Mouse (Mus musculus): ENCODE measurements around the gene Daam1. TPM values are rescaled to one million over a fixed set of nuclear protein-coding genes. Genes with fewer than 3 reads are reported as not detected.
A peak's percentile ranks its signal among the peaks of the same experiment; 100 is the strongest.

Gene Daam1
- polyA plus RNA-seq, 1 experiment from 2014 or later, result 16.9 TPM

- H3K36me3 ChIP-seq, result no peaks in the 10 kb centered on the region
- ATAC-seq (ENCODE audit: low FRiP score, low read depth), result no peak
- no peak overlapping the region for H3K9ac ChIP-seq (replicated peaks)
- WGBS, result 75% methylated on average over 5 of the region's 5 CpGs
- no peaks in the 10 kb centered on the region for H3K9me3 ChIP-seq
- H3K4me2 ChIP-seq (replicated peaks), result no peak overlapping the region
- no peak overlapping the region for H3K27ac ChIP-seq (replicated peaks)
- H3K4me3 ChIP-seq, result no peak overlapping the region
- no peaks in the 10 kb centered on the region for H3K27me3 ChIP-seq
- 0 out of 2 replicates have a peak, but pooled peaks cover 3% of the 10 kb centered on the region for H3K4me1 ChIP-seq
Measured at GRCm38 (mm10) chr12:71848037-71848776, 17.3 kb downstream of the Daam1 start.

- Histone ChIP-seq H3K4me3 (no peak overlapping the region), H3K4me2 (replicated peaks) (no peak overlapping the region), H3K4me1 (0 out of 2 replicates have a peak, but pooled peaks cover 3% of the 10 kb centered on the region), H3K27ac (replicated peaks) (no peak overlapping the region), H3K27me3 (no peaks in the 10 kb centered on the region), H3K9me3 (no peaks in the 10 kb centered on the region), H3K36me3 (no peaks in the 10 kb centered on the region), H3K9ac (replicated peaks) (no peak overlapping the region)
- ATAC-seq (ENCODE audit: low FRiP score, low read depth), result no peak
- 95% methylated on average over 7 of the region's 7 CpGs for WGBS
Measured at GRCm38 (mm10) chr12:71849051-71849450, 18.2 kb downstream of the Daam1 start.

- no peak overlapping the region for H3K4me2 ChIP-seq (replicated peaks)
Measured at GRCm38 (mm10) chr12:71850135-71850534, 19.3 kb downstream of the Daam1 start.

GRCm38 (mm10) chr12:71852678-71853077 lies 21.8 kb downstream of the Daam1 start:
- H3K27me3 ChIP-seq, result no peaks in the 10 kb centered on the region
- H3K27ac ChIP-seq (replicated peaks), result no peak overlapping the region
- ATAC-seq (ENCODE audit: low FRiP score, low read depth), result no peak
- peaks cover 22% of the 10 kb centered on the region for H3K4me1 ChIP-seq
- no peak overlapping the region for H3K9ac ChIP-seq (replicated peaks)
- H3K36me3 ChIP-seq, result no peaks in the 10 kb centered on the region
- no peak overlapping the region for H3K4me3 ChIP-seq
- no peak overlapping the region for H3K4me2 ChIP-seq (replicated peaks)
- no peaks in the 10 kb centered on the region for H3K9me3 ChIP-seq
- WGBS, result 52% methylated on average over 7 of the region's 7 CpGs

More at GRCm38 (mm10) chr12:71850135-71850534, 19.3 kb downstream of the Daam1 start:
- no peak overlapping the region for H3K27ac ChIP-seq (replicated peaks)
- peaks cover 9% of the 10 kb centered on the region; the same call in 1 of the 2 replicates for H3K4me1 ChIP-seq
- no peaks in the 10 kb centered on the region for H3K9me3 ChIP-seq
- no peaks in the 10 kb centered on the region for H3K36me3 ChIP-seq
- WGBS, result 88% methylated on average over 5 of the region's 5 CpGs
- H3K27me3 ChIP-seq, result no peaks in the 10 kb centered on the region
- no peak for ATAC-seq (ENCODE audit: low FRiP score, low read depth)
- H3K4me3 ChIP-seq, result no peak overlapping the region
- no peak overlapping the region for H3K9ac ChIP-seq (replicated peaks)

- 87% methylated on average over 3 of the region's 3 CpGs for WGBS
Measured at GRCm38 (mm10) chr12:71853694-71854093, 22.8 kb downstream of the Daam1 start.

GRCm38 (mm10) chr12:71854191-71854590 lies 23.3 kb downstream of the Daam1 start:
- no peak overlapping the region for H3K27ac ChIP-seq (replicated peaks)
- H3K4me2 ChIP-seq (replicated peaks), result no peak overlapping the region
- no peaks in the 10 kb centered on the region for H3K9me3 ChIP-seq
- no peaks in the 10 kb centered on the region for H3K27me3 ChIP-seq
- H3K4me1 ChIP-seq, result peaks cover 32% of the 10 kb centered on the region
- no peak overlapping the region for H3K4me3 ChIP-seq
- WGBS, result 83% methylated on average over 6 of the region's 6 CpGs
- H3K36me3 ChIP-seq, result no peaks in the 10 kb centered on the region
- no peak overlapping the region for H3K9ac ChIP-seq (replicated peaks)
- no peak for ATAC-seq (ENCODE audit: low FRiP score, low read depth)

More at GRCm38 (mm10) chr12:71853694-71854093, 22.8 kb downstream of the Daam1 start:
- Histone ChIP-seq H3K27ac (replicated peaks) (no peak overlapping the region), H3K4me2 (replicated peaks) (no peak overlapping the region), H3K27me3 (no peaks in the 10 kb centered on the region), H3K4me1 (peaks cover 29% of the 10 kb centered on the region), H3K9ac (replicated peaks) (no peak overlapping the region), H3K9me3 (no peaks in the 10 kb centered on the region), H3K4me3 (no peak overlapping the region), H3K36me3 (no peaks in the 10 kb centered on the region)
- no peak for ATAC-seq (ENCODE audit: low FRiP score, low read depth)

GRCm38 (mm10) chr12:71855730-71856479 lies 25.0 kb downstream of the Daam1 start:
- Histone ChIP-seq H3K9ac (replicated peaks) (no peak overlapping the region), H3K27me3 (no peaks in the 10 kb centered on the region), H3K36me3 (no peaks in the 10 kb centered on the region), H3K27ac (replicated peaks) (peak overlapping the region; percentile 61), H3K9me3 (no peaks in the 10 kb centered on the region), H3K4me3 (no peak overlapping the region), H3K4me1 (peaks cover 35% of the 10 kb centered on the region), H3K4me2 (replicated peaks) (no peak overlapping the region)
- 70% methylated on average over 10 of the region's 10 CpGs for WGBS
- no peak for ATAC-seq (ENCODE audit: low FRiP score, low read depth)

- Histone ChIP-seq H3K4me3 (no peak overlapping the region), H3K4me2 (replicated peaks) (no peak overlapping the region), H3K27me3 (no peaks in the 10 kb centered on the region), H3K9me3 (no peaks in the 10 kb centered on the region), H3K4me1 (peaks cover 35% of the 10 kb centered on the region), H3K9ac (replicated peaks) (no peak overlapping the region), H3K27ac (replicated peaks) (peak overlapping the region; percentile 61; the same call in 1 of the 2 replicates), H3K36me3 (no peaks in the 10 kb centered on the region)
- no peak for ATAC-seq (ENCODE audit: low FRiP score, low read depth)
Measured at GRCm38 (mm10) chr12:71856480-71856754, 25.5 kb downstream of the Daam1 start.

GRCm38 (mm10) chr12:71859096-71859495 lies 28.2 kb downstream of the Daam1 start:
- no peak for ATAC-seq (ENCODE audit: low FRiP score, low read depth)
- Histone ChIP-seq H3K4me3 (no peak overlapping the region), H3K36me3 (no peaks in the 10 kb centered on the region), H3K4me1 (peaks cover 39% of the 10 kb centered on the region), H3K27me3 (no peaks in the 10 kb centered on the region), H3K9me3 (no peaks in the 10 kb centered on the region), H3K4me2 (replicated peaks) (no peak overlapping the region), H3K9ac (replicated peaks) (no peak overlapping the region), H3K27ac (replicated peaks) (no peak overlapping the region)
- WGBS, result 84% methylated on average over 5 of the region's 5 CpGs

- no peak overlapping the region for H3K4me3 ChIP-seq
- no peaks in the 10 kb centered on the region for H3K36me3 ChIP-seq
- 78% methylated on average over 10 of the region's 10 CpGs for WGBS
- no peak overlapping the region for H3K4me2 ChIP-seq (replicated peaks)
- no peak overlapping the region for H3K9ac ChIP-seq (replicated peaks)
- no peak overlapping the region for H3K27ac ChIP-seq (replicated peaks)
- H3K27me3 ChIP-seq, result no peaks in the 10 kb centered on the region
- no peak for ATAC-seq (ENCODE audit: low FRiP score, low read depth)
- H3K4me1 ChIP-seq, result peaks cover 10% of the 10 kb centered on the region
- no peaks in the 10 kb centered on the region for H3K9me3 ChIP-seq
Measured at GRCm38 (mm10) chr12:71863846-71864543, 33.1 kb downstream of the Daam1 start.

- Histone ChIP-seq H3K4me1 (peaks cover 5% of the 10 kb centered on the region; the same call in 1 of the 2 replicates), H3K36me3 (no peaks in the 10 kb centered on the region), H3K4me2 (replicated peaks) (no peak overlapping the region), H3K9me3 (no peaks in the 10 kb centered on the region), H3K9ac (replicated peaks) (no peak overlapping the region), H3K27ac (replicated peaks) (no peak overlapping the region), H3K4me3 (no peak overlapping the region), H3K27me3 (no peaks in the 10 kb centered on the region)
- 20% methylated on average over 3 of the region's 3 CpGs for WGBS
- no peak for ATAC-seq (ENCODE audit: low FRiP score, low read depth)
Measured at GRCm38 (mm10) chr12:71864544-71864897, 33.6 kb downstream of the Daam1 start.

- H3K4me2 ChIP-seq (replicated peaks), result no peak overlapping the region
- no peak for ATAC-seq (ENCODE audit: low FRiP score, low read depth)
- H3K4me1 ChIP-seq, result peaks cover 5% of the 10 kb centered on the region; the same call in 1 of the 2 replicates
- no peak overlapping the region for H3K9ac ChIP-seq (replicated peaks)
- no peak overlapping the region for H3K27ac ChIP-seq (replicated peaks)
- no peaks in the 10 kb centered on the region for H3K27me3 ChIP-seq
- no peaks in the 10 kb centered on the region for H3K36me3 ChIP-seq
- 85% methylated on average over 3 of the region's 3 CpGs for WGBS
- no peak overlapping the region for H3K4me3 ChIP-seq
- H3K9me3 ChIP-seq, result no peaks in the 10 kb centered on the region
Measured at GRCm38 (mm10) chr12:71865937-71866336, 35.1 kb downstream of the Daam1 start.

Data from midbrain, embryonic 12.5 days (tissue).